Mouse (Mus musculus): ENCODE data around the gene Rilp.
A peak's percentile ranks its signal among the peaks of the same experiment; 100 is the strongest.

Rilp gene

GRCm38 (mm10) chr11:75487496-75487895, 22.4 kb upstream of the Rilp start:
- no peak for DNase-seq (ENCODE audit: low read depth, low spot score)

GRCm38 (mm10) chr11:75494296-75495049, 15.4 kb upstream of the Rilp start:
- no peak for DNase-seq (ENCODE audit: low read depth, low spot score)

DNA sequence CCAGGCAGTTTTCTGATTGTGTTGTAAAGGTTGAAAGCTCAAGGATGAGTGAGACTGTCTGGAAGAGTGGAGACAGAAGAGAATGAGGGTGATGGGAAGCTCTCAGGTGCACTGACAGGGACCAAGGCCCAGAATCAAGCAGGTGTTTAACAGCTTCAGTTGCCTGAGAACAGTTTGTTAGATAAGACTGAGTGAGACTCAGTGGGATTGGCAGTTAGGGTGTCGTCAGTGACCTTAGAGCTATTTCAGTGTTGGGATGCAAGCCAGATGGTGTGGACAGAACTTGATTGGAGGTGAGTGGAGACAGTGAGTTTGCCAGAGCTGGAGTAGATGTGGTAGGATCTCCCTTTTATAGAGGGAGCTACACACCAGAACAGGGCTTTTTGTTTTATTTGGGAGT, 11.8 kb upstream of the Rilp start:
- no peak for DNase-seq (ENCODE audit: low read depth, low spot score)

DNA sequence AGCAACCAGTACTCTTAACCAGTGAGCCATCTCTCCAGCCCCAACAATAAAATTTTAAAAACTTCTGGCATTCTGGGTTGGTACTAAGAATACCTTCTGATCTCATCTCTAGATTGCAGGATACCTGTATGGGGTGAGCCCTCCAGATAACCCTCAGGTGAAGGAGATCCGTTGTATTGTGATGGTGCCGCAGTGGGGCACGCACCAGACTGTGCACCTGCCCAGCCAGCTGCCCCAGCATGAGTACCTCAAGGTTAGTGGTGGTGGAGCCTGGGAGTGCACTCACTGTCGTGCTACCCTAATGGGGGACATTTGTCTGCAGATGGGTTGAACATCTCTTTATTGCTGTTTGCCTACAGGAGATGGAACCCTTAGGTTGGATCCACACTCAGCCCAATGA, 1.7 kb upstream of the Rilp start:
- DNase-seq (ENCODE audit: low read depth, low spot score): no peak

DNA sequence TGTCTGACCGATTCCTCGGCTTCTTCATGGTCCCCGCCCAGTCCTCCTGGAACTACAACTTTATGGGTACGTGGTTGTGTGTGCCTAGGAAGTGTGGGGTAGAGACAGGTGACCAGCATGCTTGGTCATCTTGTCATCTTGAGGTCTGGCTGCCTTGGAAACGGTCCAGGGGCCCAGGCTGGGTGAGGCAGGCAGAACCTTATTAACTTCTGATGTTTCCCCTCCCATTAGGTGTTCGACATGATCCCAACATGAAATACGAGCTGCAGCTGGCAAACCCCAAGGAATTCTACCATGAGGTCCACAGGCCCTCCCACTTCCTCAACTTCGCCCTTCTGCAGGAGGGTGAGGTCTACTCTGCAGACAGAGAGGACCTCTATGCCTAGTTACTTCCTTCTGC, 990 bp upstream of the Rilp start:
- no peak for DNase-seq (ENCODE audit: low read depth, low spot score)

- peak; percentile 90 for DNase-seq (ENCODE audit: low read depth, low spot score)
These were observed 716 bp downstream of the Rilp start for GRCm38 (mm10) chr11:75510627-75510993.

DNA sequence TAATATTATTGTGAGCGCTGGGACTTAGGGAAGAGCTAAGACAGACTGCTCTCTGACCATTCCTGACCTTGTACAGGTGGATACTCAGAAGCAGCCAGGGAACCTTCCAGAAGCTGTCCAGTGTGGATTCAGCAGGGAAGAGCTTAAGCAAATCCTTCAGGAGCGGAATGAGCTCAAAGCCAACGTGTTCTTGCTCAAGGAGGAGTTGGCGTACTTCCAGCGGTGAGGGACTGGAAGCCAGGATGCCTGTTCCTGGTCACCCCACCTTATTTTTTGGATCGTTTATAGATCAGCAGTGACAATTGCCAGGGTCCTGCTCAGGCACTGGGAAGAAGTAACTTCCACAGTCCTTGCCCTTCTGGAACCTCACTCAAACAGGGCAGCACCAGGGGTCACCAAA, 1.3 kb downstream of the Rilp start:
- no peak for DNase-seq (ENCODE audit: low read depth, low spot score)

- DNase-seq (ENCODE audit: low read depth, low spot score): no peak
These were observed 2.6 kb downstream of the Rilp start for GRCm38 (mm10) chr11:75512301-75513018.

DNA sequence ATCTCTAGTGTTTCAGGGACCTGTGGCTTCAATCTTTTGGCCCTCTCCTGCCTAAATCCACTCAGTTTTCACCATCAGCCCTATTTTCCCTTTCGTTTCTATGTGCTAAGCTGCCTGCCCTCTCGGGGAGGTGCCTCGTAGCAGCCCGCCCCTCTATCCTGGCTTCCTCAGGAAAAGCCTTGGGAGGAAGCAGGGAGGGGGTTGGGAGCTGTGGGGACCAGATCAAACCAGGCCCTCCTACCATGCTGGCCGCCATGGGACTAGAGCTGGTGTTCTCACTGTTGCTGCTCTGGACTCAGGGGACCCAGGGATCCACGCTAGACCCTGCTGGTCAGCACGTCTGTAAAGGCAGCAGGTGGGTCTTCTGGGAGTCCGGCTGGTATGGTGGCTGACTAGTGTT, 3.4 kb downstream of the Rilp start, which contains the start of gene Scarf1:
TSS of gene Scarf1 (plus strand) at position 205 of the 400 bp plus-strand sequence.
- DNase-seq (ENCODE audit: low read depth, low spot score): peak; percentile 51

GRCm38 (mm10) chr11:75515186-75515585, 5.3 kb downstream of the Rilp start:
- DNase-seq (ENCODE audit: low read depth, low spot score): no peak

DNA sequence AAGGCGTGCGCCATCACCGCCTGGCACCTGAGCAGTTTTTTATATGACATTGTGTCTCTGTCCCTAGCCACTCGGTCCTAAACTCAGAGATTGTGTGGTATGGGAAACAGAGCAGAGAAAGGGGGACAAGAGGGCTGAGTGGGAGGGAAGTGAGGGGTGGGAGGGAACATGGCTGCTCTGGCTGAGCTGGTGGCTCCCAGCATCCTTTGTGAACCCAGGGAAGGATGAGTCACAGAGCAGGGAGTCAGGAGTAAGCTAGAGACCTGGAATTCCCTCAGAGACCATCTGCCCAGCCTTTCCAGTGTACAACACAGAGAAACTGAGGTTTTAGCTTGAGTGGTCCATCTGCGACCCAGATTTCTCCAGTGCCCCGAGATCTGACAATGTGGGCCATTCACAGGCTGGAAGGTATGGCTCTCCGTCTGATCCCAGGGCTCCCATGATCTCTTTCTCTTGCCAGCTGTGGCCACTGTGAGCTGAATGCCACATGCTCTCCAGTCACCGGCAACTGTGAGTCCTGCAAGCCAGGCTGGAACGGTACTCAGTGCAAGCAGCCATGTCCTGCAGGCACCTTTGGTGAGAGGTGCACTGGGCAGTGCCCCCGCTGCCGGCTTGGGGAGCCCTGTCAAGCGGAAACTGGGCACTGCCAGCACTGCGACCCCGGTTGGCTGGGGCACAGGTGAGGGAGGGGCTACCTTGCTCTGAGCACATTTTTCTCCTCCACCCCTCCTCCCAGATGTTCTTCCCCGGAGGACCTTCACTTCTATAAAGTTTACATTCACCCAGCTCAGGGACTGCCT, 10.1 kb downstream of the Rilp start:
- peak; percentile 37 for DNase-seq (ENCODE audit: low read depth, low spot score)

GRCm38 (mm10) chr11:75521609-75522008, 11.7 kb downstream of the Rilp start:
- no peak for DNase-seq (ENCODE audit: low read depth, low spot score)

GRCm38 (mm10) chr11:75522793-75523192, 12.9 kb downstream of the Rilp start:
- no peak for DNase-seq (ENCODE audit: low read depth, low spot score)

DNA sequence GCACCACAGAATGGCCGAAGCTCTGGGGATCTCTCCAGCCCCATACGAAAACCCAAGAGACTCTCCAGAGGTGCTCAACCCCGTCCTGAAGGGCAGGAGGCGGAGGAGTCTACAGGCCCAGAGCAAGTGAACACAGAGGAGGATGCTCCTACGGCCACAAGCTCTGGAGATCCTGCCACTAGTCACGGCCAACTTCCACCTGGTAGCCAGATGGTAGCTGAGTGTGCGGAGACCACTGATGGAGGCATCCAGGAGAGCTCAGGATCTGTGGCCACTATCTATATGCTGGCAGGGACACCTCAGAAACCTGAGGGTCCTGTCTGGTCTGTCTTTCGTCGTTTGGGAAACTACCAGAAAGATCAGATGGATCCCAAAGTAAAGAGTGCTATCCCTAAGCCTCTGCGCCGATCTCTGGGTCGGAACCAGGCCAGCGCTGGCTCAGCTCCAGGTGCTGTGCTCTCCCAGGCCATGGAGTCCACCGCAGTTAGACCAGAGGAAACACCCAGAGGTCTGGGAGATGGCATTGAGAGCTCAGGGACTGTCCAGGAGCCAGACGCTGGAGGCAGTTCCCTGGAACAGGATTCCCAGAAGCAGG, 15.7 kb downstream of the Rilp start:
- DNase-seq (ENCODE audit: low read depth, low spot score): no peak

GRCm38 (mm10) chr11:75526943-75527342, 17.0 kb downstream of the Rilp start:
- DNase-seq (ENCODE audit: low read depth, low spot score): no peak

- no peak for DNase-seq (ENCODE audit: low read depth, low spot score)
These were observed 19.9 kb downstream of the Rilp start for GRCm38 (mm10) chr11:75529771-75530170.

DNA sequence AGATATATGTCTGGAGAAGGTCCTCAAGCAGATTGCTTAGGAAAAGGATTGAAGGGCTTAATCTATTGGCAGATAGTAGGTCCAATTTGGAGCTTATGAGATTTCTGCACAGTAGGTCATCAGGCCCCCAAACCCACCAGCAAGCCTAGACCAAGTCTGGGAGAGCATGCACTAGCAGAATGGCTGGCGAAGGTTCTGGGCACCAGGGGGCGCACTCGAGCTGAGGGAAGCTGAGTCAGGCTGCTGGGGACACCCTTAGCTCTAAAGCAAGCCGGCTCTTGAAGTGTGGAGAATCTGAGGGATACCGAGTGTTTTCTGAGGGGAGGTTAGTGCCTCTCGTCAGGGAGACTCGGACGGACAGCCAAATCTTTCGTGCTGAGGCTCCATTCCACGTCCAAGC, 20.4 kb downstream of the Rilp start:
- DNase-seq (ENCODE audit: low read depth, low spot score): peak; percentile 90

- no peak for DNase-seq (ENCODE audit: low read depth, low spot score)
These were observed 21.0 kb downstream of the Rilp start for GRCm38 (mm10) chr11:75530845-75531373.

GRCm38 (mm10) chr11:75531469-75532242, 21.8 kb downstream of the Rilp start, which contains the start of gene Slc43a2:
Slc43a2 (plus strand) TSS chr11:75531694.
- DNase-seq (ENCODE audit: low read depth, low spot score): peak; percentile 97

- DNase-seq (ENCODE audit: low read depth, low spot score): peak; percentile 40
These were observed 22.7 kb downstream of the Rilp start for GRCm38 (mm10) chr11:75532340-75533277.
